Mouse (Mus musculus): ENCODE results near the gene Slc22a8. TPM values are rescaled to one million over a fixed set of nuclear protein-coding genes. Genes with fewer than 3 reads are reported as not detected.

Slc22a8 gene
- polyA plus RNA-seq, 1 experiment = 0.38 TPM

GRCm38 (mm10) chr19:8578970-8579342, 12.1 kb upstream of the Slc22a8 start:
- no peaks in the 10 kb centered on the region for H3K36me3 ChIP-seq (ENCODE audit: control insufficient read depth, insufficient read depth, low read length)
- DNase-seq = no peak
- H3K27me3 ChIP-seq (ENCODE audit: control insufficient read depth, insufficient read depth, low read length) = no peaks in the 10 kb centered on the region
- H3K4me1 ChIP-seq (replicated peaks; ENCODE audit: control insufficient read depth, insufficient read depth, low read length) = peaks cover 11% of the 10 kb centered on the region
- H3K4me3 ChIP-seq (ENCODE audit: control insufficient read depth, insufficient read depth, low read length) = no peak overlapping the region
- no peak for TF ChIP-seq POLR2A (IDR thresholded peaks at IDR 0.05; ENCODE audit: control insufficient read depth, extremely low read depth, insufficient read depth, low read length, poor library complexity)
- TF ChIP-seq CTCF (IDR thresholded peaks at IDR 0.05; ENCODE audit: borderline replicate concordance, control insufficient read depth, extremely low read depth, insufficient read depth, low read length, poor library complexity) = no peak
- no peak overlapping the region for H3K27ac ChIP-seq (ENCODE audit: control insufficient read depth, insufficient read depth, low read length)
- 95% methylated on average over 2 of the region's 2 CpGs for WGBS

DNA sequence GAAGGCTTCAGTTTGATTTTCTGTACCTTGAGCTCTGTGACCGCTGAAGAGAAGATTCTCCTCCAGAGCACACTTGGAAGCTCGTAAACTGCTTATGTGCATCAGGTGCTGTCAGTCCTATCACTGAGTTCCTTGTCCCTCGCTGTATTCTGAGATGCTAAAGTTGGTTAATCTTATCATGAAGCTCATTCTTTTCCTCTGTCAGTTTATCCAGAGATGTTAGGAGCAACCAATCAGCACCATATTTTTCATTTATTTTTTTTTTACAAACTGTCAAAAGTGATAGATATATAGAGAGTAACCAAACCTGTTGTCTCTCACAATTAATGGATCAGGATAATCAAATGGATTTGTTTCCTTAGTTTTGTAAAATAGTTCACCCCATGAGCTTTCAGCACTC, 5.8 kb upstream of the Slc22a8 start:
- no peak for TF ChIP-seq CTCF (IDR thresholded peaks at IDR 0.05; ENCODE audit: borderline replicate concordance, control insufficient read depth, extremely low read depth, insufficient read depth, low read length, poor library complexity)
- TF ChIP-seq POLR2A (IDR thresholded peaks at IDR 0.05; ENCODE audit: control insufficient read depth, extremely low read depth, insufficient read depth, low read length, poor library complexity) = no peak
- H3K4me1 ChIP-seq (replicated peaks; ENCODE audit: control insufficient read depth, insufficient read depth, low read length) = peaks cover 9% of the 10 kb centered on the region
- 97% methylated on average over 3 of the region's 3 CpGs for WGBS

DNA sequence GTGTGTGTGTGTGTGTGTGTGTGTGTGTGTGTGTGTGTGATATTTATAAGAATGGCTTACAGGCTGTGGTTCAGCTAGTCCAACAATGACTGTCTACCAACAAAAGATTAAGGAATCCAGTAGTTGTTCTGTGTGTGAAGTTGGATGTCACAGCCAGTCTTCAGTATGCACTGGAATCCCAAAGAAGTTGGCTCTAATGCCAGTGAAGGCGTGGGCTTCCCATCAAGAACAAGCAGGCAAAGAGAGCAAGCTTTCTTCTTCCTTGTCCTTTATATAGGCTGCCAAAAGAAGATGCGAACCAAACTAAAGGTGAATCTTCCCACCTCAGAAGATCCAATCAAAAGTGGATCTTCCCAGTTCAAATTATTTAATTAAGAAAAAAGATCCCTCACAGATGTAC, 5.2 kb upstream of the Slc22a8 start:
- Histone ChIP-seq H3K36me3 (ENCODE audit: control insufficient read depth, insufficient read depth, low read length) (no peaks in the 10 kb centered on the region), H3K4me1 (replicated peaks; ENCODE audit: control insufficient read depth, insufficient read depth, low read length) (peaks cover 10% of the 10 kb centered on the region), H3K27ac (ENCODE audit: control insufficient read depth, insufficient read depth, low read length) (no peak overlapping the region), H3K27me3 (ENCODE audit: control insufficient read depth, insufficient read depth, low read length) (no peaks in the 10 kb centered on the region), H3K4me3 (ENCODE audit: control insufficient read depth, insufficient read depth, low read length) (no peak overlapping the region)
- 93% methylated on average over 2 of the region's 2 CpGs for WGBS
- no peak for DNase-seq
- no peak for TF ChIP-seq CTCF (IDR thresholded peaks at IDR 0.05; ENCODE audit: borderline replicate concordance, control insufficient read depth, extremely low read depth, insufficient read depth, low read length, poor library complexity)

More for the DNA sequence above, 5.8 kb upstream of the Slc22a8 start:
- Histone ChIP-seq H3K36me3 (ENCODE audit: control insufficient read depth, insufficient read depth, low read length) (no peaks in the 10 kb centered on the region), H3K27me3 (ENCODE audit: control insufficient read depth, insufficient read depth, low read length) (no peaks in the 10 kb centered on the region), H3K27ac (ENCODE audit: control insufficient read depth, insufficient read depth, low read length) (no peak overlapping the region), H3K4me3 (ENCODE audit: control insufficient read depth, insufficient read depth, low read length) (no peak overlapping the region)
- no peak for DNase-seq

GRCm38 (mm10) chr19:8586350-8586749, 4.7 kb upstream of the Slc22a8 start:
- 93% methylated on average over 3 of the region's 3 CpGs for WGBS
- H3K4me1 ChIP-seq (replicated peaks; ENCODE audit: control insufficient read depth, insufficient read depth, low read length) = peaks cover 15% of the 10 kb centered on the region
- H3K27me3 ChIP-seq (ENCODE audit: control insufficient read depth, insufficient read depth, low read length) = no peaks in the 10 kb centered on the region
- no peak for TF ChIP-seq CTCF (IDR thresholded peaks at IDR 0.05; ENCODE audit: borderline replicate concordance, control insufficient read depth, extremely low read depth, insufficient read depth, low read length, poor library complexity)
- TF ChIP-seq POLR2A (IDR thresholded peaks at IDR 0.05; ENCODE audit: control insufficient read depth, extremely low read depth, insufficient read depth, low read length, poor library complexity) = no peak
- no peaks in the 10 kb centered on the region for H3K36me3 ChIP-seq (ENCODE audit: control insufficient read depth, insufficient read depth, low read length)
- H3K27ac ChIP-seq (ENCODE audit: control insufficient read depth, insufficient read depth, low read length) = no peak overlapping the region
- H3K4me3 ChIP-seq (ENCODE audit: control insufficient read depth, insufficient read depth, low read length) = no peak overlapping the region
- DNase-seq = no peak

- no peak overlapping the region for H3K4me3 ChIP-seq (ENCODE audit: control insufficient read depth, insufficient read depth, low read length)
- TF ChIP-seq CTCF (IDR thresholded peaks at IDR 0.05; ENCODE audit: borderline replicate concordance, control insufficient read depth, extremely low read depth, insufficient read depth, low read length, poor library complexity) (no peak), POLR2A (IDR thresholded peaks at IDR 0.05; ENCODE audit: control insufficient read depth, extremely low read depth, insufficient read depth, low read length, poor library complexity) (no peak)
- no peaks in the 10 kb centered on the region for H3K27me3 ChIP-seq (ENCODE audit: control insufficient read depth, insufficient read depth, low read length)
- no peak overlapping the region for H3K27ac ChIP-seq (ENCODE audit: control insufficient read depth, insufficient read depth, low read length)
- H3K4me1 ChIP-seq (replicated peaks; ENCODE audit: control insufficient read depth, insufficient read depth, low read length) = peaks cover 22% of the 10 kb centered on the region
- H3K36me3 ChIP-seq (ENCODE audit: control insufficient read depth, insufficient read depth, low read length) = no peaks in the 10 kb centered on the region
- no peak for DNase-seq
- 88% methylated on average over 1 of the region's 1 CpGs for WGBS
Observed at GRCm38 (mm10) chr19:8587315-8587714, 3.7 kb upstream of the Slc22a8 start.

DNA sequence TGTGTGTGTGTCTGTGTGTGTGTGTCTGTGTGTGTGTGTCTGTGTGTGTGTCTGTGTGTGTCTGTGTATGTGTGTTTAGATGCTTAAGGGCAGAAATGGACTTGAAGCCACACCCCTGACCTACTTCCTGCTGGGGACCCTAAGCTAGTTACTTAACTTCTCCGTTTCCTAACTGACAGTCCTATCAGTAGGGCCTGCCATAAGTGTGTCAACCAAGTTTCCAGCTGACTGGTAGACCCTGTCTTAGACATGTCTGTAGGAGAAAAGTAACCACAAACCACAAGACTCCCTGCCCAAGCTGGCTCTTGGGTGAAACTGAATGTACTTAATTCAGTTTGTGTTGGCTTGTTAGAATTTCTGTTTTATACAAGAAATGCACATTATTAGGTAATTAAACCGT, 1.1 kb downstream of the Slc22a8 start:
- Histone ChIP-seq H3K27ac (ENCODE audit: control insufficient read depth, insufficient read depth, low read length) (peak overlapping the region; percentile 89), H3K27me3 (ENCODE audit: control insufficient read depth, insufficient read depth, low read length) (no peaks in the 10 kb centered on the region), H3K4me3 (ENCODE audit: control insufficient read depth, insufficient read depth, low read length) (no peak overlapping the region), H3K36me3 (ENCODE audit: control insufficient read depth, insufficient read depth, low read length) (no peaks in the 10 kb centered on the region), H3K4me1 (replicated peaks; ENCODE audit: control insufficient read depth, insufficient read depth, low read length) (peaks cover 38% of the 10 kb centered on the region)
- peak; percentile 68 for DNase-seq
- no peak for TF ChIP-seq CTCF (IDR thresholded peaks at IDR 0.05; ENCODE audit: borderline replicate concordance, control insufficient read depth, extremely low read depth, insufficient read depth, low read length, poor library complexity)
- no peak for TF ChIP-seq POLR2A (IDR thresholded peaks at IDR 0.05; ENCODE audit: control insufficient read depth, extremely low read depth, insufficient read depth, low read length, poor library complexity)
- 8% methylated on average over 2 of the region's 2 CpGs for WGBS

- Histone ChIP-seq H3K36me3 (ENCODE audit: control insufficient read depth, insufficient read depth, low read length) (no peaks in the 10 kb centered on the region), H3K4me1 (replicated peaks; ENCODE audit: control insufficient read depth, insufficient read depth, low read length) (peaks cover 34% of the 10 kb centered on the region), H3K4me3 (ENCODE audit: control insufficient read depth, insufficient read depth, low read length) (no peak overlapping the region), H3K27ac (ENCODE audit: control insufficient read depth, insufficient read depth, low read length) (peak overlapping the region; percentile 89), H3K27me3 (ENCODE audit: control insufficient read depth, insufficient read depth, low read length) (no peaks in the 10 kb centered on the region)
- TF ChIP-seq CTCF (IDR thresholded peaks at IDR 0.05; ENCODE audit: borderline replicate concordance, control insufficient read depth, extremely low read depth, insufficient read depth, low read length, poor library complexity) (no peak), POLR2A (IDR thresholded peaks at IDR 0.05; ENCODE audit: control insufficient read depth, extremely low read depth, insufficient read depth, low read length, poor library complexity) (no peak)
- WGBS = 86% methylated on average over 6 of the region's 6 CpGs
- DNase-seq = no peak
Observed at GRCm38 (mm10) chr19:8592873-8593408, 1.9 kb downstream of the Slc22a8 start.
